Mouse (Mus musculus): Measurements from ENCODE around the gene Gm21970. TPM values are rescaled to one million over a fixed set of nuclear protein-coding genes. Genes with fewer than 3 reads are reported as not detected.

The Gm21970 gene
- polyA plus RNA-seq, 1 experiment from 2014 or later: not detected

DNA sequence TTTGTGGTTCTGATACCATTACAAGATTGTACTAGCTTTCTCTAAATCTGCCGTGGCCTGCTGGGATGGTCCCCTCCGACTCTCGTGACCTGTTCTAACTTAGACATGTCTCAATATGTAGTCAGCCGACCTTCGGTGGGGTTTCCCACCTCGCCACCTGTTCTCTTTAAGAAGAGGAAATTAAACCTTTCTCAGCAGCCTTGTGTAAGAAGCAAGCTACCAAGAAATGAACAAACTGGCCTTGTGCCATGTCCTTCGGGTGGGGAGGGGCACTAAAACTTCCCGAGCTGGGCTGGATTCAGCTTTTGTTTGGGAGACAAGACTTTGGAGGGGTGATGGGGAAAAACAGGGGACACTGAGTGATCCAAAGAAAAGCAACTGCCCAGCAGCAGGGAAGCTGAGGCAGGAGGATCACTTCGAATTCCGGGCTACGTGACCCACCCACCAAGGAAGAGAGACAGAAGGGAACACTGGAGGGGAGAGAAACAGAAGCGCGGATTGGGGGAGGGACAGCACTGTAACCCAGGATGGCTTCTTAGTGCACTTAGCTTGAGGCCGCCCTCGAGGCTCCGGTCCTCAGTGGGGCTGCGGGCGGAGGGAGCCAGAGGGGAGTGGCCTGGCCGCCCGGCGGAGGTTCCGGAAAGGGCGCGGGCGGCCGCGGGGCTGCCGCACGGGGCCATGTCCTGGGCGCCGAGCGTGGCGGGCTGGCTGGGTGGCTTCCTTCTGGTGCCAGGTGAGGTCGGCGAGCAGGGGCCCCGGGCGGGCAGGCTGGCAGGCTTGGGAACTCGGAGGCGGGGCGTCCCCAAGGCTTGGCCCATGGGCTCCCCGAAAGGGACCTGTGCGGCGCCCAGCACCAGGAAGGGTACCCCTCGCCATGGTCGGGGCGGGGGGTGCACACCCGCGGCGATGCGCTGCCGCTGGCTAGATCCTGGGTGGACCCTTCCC lies 14.4 kb downstream of the Gm21970 start, which contains the start of gene Il10rb:
TSS of gene Il10rb (plus strand) at position 525 of the 945 bp plus-strand sequence.
- peak within 1 kb of the TSS; percentile 90 for H3K4me3 ChIP-seq (ENCODE audit: low read length)
- peak within 1 kb of the TSS; percentile 50 for H3K4me2 ChIP-seq (ENCODE audit: low read depth, low read length)
- H3K27ac ChIP-seq (ENCODE audit: low read length): peak within 1 kb of the TSS; percentile 94
- H3K9ac ChIP-seq (ENCODE audit: low read depth, low read length): peak within 1 kb of the TSS; percentile 96
- H3K27me3 ChIP-seq (replicated peaks; ENCODE audit: control insufficient read depth, insufficient read depth, low read length): no peaks in the 10 kb centered on the region
- peaks cover 25% of the 10 kb centered on the region for H3K4me1 ChIP-seq (ENCODE audit: control insufficient read depth, insufficient read depth, low read length)
- H3K36me3 ChIP-seq (ENCODE audit: control insufficient read depth, insufficient read depth, low read length): no peaks in the 10 kb centered on the region
- ATAC-seq: peak; percentile 70
- WGBS: 5% methylated on average over 48 of the region's 51 CpGs
- no peaks in the 10 kb centered on the region for H3K9me3 ChIP-seq (ENCODE audit: control insufficient read depth, low read length)

GRCm38 (mm10) chr16:91406585-91407220 lies 15.2 kb downstream of the Gm21970 start:
- Histone ChIP-seq H3K9me3 (ENCODE audit: control insufficient read depth, low read length) (no peaks in the 10 kb centered on the region), H3K4me1 (ENCODE audit: control insufficient read depth, insufficient read depth, low read length) (peaks cover 27% of the 10 kb centered on the region), H3K9ac (ENCODE audit: low read depth, low read length) (peak overlapping the region; percentile 96), H3K27ac (ENCODE audit: low read length) (peak overlapping the region; percentile 94), H3K27me3 (replicated peaks; ENCODE audit: control insufficient read depth, insufficient read depth, low read length) (no peaks in the 10 kb centered on the region), H3K4me3 (ENCODE audit: low read length) (peak overlapping the region; percentile 90), H3K36me3 (ENCODE audit: control insufficient read depth, insufficient read depth, low read length) (peaks cover 1% of the 10 kb centered on the region), H3K4me2 (ENCODE audit: low read depth, low read length) (peak overlapping the region; percentile 50)
- WGBS: 1% methylated on average over 13 of the region's 13 CpGs
- ATAC-seq: peak; percentile 12; the same call in 1 of the 2 replicates

GRCm38 (mm10) chr16:91413102-91413844 lies 21.8 kb downstream of the Gm21970 start:
- ATAC-seq: peak; percentile 73

DNA sequence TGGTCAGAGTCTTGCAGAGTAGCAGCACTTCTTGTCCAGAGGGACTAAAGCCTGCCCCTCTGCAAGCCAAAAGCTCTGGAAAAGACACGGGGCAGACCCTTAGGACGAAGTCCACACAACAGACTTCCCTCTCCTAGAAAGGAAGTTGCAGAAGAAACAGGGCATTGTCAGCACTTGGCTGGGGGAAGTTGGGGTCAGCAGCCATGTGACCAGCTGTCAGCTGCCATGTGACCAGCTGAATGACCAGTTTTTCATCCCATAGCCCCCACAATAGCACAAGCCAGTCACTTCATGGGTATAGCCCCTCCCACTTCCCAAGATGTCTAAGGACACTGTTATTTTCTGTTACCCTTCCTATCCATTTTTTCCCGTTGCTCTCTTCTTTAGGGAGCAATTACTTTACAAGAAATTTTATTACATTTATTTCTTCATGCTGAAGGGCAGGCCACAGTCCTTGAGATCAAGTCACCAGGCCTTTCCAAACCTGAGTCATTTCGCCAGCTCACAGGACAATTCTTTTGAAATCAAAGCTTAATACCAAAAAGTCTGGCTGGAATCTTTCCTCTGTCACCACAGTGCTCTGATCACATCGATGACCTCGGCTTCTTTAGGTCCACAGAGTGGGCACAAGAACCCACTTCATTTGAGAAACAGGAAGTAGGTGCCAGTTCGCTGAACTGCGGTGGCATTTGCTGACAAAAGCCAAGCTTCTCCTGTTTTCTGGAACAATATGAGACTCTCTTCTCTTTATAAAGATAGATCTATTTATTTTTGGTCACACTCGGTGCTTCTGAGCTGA lies 24.1 kb downstream of the Gm21970 start:
- Histone ChIP-seq H3K9ac (ENCODE audit: low read depth, low read length) (no peak overlapping the region), H3K4me3 (ENCODE audit: low read length) (no peak overlapping the region), H3K36me3 (ENCODE audit: control insufficient read depth, insufficient read depth, low read length) (peaks cover 33% of the 10 kb centered on the region), H3K9me3 (ENCODE audit: control insufficient read depth, low read length) (no peaks in the 10 kb centered on the region), H3K4me2 (ENCODE audit: low read depth, low read length) (no peak overlapping the region), H3K4me1 (ENCODE audit: control insufficient read depth, insufficient read depth, low read length) (peaks cover 22% of the 10 kb centered on the region), H3K27ac (ENCODE audit: low read length) (no peak overlapping the region), H3K27me3 (replicated peaks; ENCODE audit: control insufficient read depth, insufficient read depth, low read length) (no peaks in the 10 kb centered on the region)
- WGBS: 84% methylated on average over 9 of the region's 9 CpGs
- no peak for ATAC-seq

More at GRCm38 (mm10) chr16:91413102-91413844, 21.8 kb downstream of the Gm21970 start:
- Histone ChIP-seq H3K9me3 (ENCODE audit: control insufficient read depth, low read length) (no peaks in the 10 kb centered on the region), H3K4me2 (ENCODE audit: low read depth, low read length) (no peak overlapping the region), H3K9ac (ENCODE audit: low read depth, low read length) (no peak overlapping the region), H3K4me3 (ENCODE audit: low read length) (no peak overlapping the region), H3K4me1 (ENCODE audit: control insufficient read depth, insufficient read depth, low read length) (peaks cover 34% of the 10 kb centered on the region), H3K27ac (ENCODE audit: low read length) (peak overlapping the region; percentile 80), H3K27me3 (replicated peaks; ENCODE audit: control insufficient read depth, insufficient read depth, low read length) (no peaks in the 10 kb centered on the region), H3K36me3 (ENCODE audit: control insufficient read depth, insufficient read depth, low read length) (peaks cover 17% of the 10 kb centered on the region)
- 39% methylated on average over 12 of the region's 12 CpGs for WGBS

DNA sequence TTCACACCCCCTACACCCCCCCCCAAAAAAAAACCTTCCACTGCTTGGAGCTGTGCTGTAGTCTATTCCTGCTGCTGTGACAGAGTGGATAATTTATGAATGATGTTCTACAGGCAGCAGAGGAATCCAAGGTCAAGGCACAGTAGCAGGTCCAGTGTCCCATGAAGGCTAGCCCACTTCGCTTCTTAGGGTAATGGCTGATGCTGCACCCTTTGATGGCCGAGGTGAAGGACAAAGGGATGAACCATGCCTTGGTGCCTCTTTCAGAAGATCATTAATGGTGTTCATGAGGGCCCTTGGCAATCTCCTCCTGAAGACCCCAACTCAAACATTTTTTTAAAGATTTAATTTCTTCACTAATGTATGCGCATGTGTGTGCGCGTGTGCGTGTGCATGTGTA lies 24.8 kb downstream of the Gm21970 start:
- H3K27me3 ChIP-seq (replicated peaks; ENCODE audit: control insufficient read depth, insufficient read depth, low read length): no peaks in the 10 kb centered on the region
- no peak overlapping the region for H3K27ac ChIP-seq (ENCODE audit: low read length)
- no peaks in the 10 kb centered on the region for H3K9me3 ChIP-seq (ENCODE audit: control insufficient read depth, low read length)
- H3K4me2 ChIP-seq (ENCODE audit: low read depth, low read length): no peak overlapping the region
- WGBS: 92% methylated on average over 6 of the region's 6 CpGs
- H3K9ac ChIP-seq (ENCODE audit: low read depth, low read length): no peak overlapping the region
- H3K4me1 ChIP-seq (ENCODE audit: control insufficient read depth, insufficient read depth, low read length): peaks cover 17% of the 10 kb centered on the region
- H3K36me3 ChIP-seq (ENCODE audit: control insufficient read depth, insufficient read depth, low read length): peaks cover 36% of the 10 kb centered on the region
- no peak overlapping the region for H3K4me3 ChIP-seq (ENCODE audit: low read length)
- ATAC-seq: no peak

DNA sequence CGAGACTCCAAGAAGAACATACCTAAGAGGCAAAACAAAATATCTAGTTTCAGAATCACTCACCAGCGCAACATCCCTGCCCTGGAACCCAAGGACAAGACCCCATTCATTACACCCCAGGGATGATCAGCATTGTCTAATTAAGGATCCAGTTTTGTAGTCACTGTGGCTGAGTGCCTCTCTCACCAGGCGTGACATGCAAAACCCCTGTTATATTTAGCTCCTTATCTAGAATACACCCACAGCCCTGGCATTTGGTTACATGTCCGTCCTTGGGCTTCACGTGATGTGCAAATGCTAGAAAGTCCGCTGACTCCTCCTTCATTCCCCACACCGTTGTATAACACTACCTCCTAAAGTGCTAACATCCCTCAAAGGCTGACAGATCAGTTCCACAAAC lies 25.4 kb downstream of the Gm21970 start:
- no peak overlapping the region for H3K9ac ChIP-seq (ENCODE audit: low read depth, low read length)
- H3K27ac ChIP-seq (ENCODE audit: low read length): no peak overlapping the region
- no peak overlapping the region for H3K4me3 ChIP-seq (ENCODE audit: low read length)
- peaks cover 38% of the 10 kb centered on the region for H3K36me3 ChIP-seq (ENCODE audit: control insufficient read depth, insufficient read depth, low read length)
- H3K9me3 ChIP-seq (ENCODE audit: control insufficient read depth, low read length): no peaks in the 10 kb centered on the region
- no peak for ATAC-seq
- no peak overlapping the region for H3K4me2 ChIP-seq (ENCODE audit: low read depth, low read length)
- WGBS: 70% methylated on average over 7 of the region's 7 CpGs
- H3K27me3 ChIP-seq (replicated peaks; ENCODE audit: control insufficient read depth, insufficient read depth, low read length): no peaks in the 10 kb centered on the region
- H3K4me1 ChIP-seq (ENCODE audit: control insufficient read depth, insufficient read depth, low read length): peaks cover 15% of the 10 kb centered on the region

DNA sequence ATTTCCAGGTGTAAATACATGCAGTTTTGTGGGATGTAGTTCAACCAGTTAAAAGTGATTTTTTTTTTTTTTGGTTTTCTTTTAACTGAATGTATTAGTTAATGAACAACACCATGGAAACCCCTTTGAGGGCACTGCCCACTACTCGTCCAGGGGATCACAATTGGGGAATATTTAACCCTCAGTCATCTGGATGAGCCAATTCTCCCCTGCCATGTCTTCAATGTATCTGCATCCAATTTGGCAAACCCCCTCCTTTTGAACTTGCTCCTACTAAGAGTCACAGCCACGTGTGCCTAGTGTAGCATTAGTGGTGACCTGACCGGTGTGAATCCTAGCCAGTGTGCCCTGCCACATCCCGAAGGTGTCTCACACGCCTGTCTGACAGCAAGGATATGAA lies 27.0 kb downstream of the Gm21970 start:
- Histone ChIP-seq H3K4me1 (ENCODE audit: control insufficient read depth, insufficient read depth, low read length) (0 out of 2 replicates have a peak, but pooled peaks cover 2% of the 10 kb centered on the region), H3K36me3 (ENCODE audit: control insufficient read depth, insufficient read depth, low read length) (peaks cover 46% of the 10 kb centered on the region), H3K9me3 (ENCODE audit: control insufficient read depth, low read length) (no peaks in the 10 kb centered on the region), H3K4me3 (ENCODE audit: low read length) (no peak overlapping the region), H3K27ac (ENCODE audit: low read length) (no peak overlapping the region), H3K9ac (ENCODE audit: low read depth, low read length) (no peak overlapping the region), H3K4me2 (ENCODE audit: low read depth, low read length) (no peak overlapping the region), H3K27me3 (replicated peaks; ENCODE audit: control insufficient read depth, insufficient read depth, low read length) (no peaks in the 10 kb centered on the region)
- no peak for ATAC-seq
- 78% methylated on average over 5 of the region's 5 CpGs for WGBS

GRCm38 (mm10) chr16:91425816-91426215 lies 34.3 kb downstream of the Gm21970 start:
- H3K27me3 ChIP-seq (replicated peaks; ENCODE audit: control insufficient read depth, insufficient read depth, low read length): no peaks in the 10 kb centered on the region

More at GRCm38 (mm10) chr16:91425816-91426215, 34.3 kb downstream of the Gm21970 start:
- WGBS: 91% methylated on average over 6 of the region's 6 CpGs
- Histone ChIP-seq H3K4me3 (ENCODE audit: low read length) (no peak overlapping the region), H3K27ac (ENCODE audit: low read length) (no peak overlapping the region), H3K4me1 (ENCODE audit: control insufficient read depth, insufficient read depth, low read length) (no peaks in the 10 kb centered on the region), H3K36me3 (ENCODE audit: control insufficient read depth, insufficient read depth, low read length) (peaks cover 34% of the 10 kb centered on the region; the same call in 1 of the 2 replicates), H3K9ac (ENCODE audit: low read depth, low read length) (no peak overlapping the region), H3K4me2 (ENCODE audit: low read depth, low read length) (no peak overlapping the region), H3K9me3 (ENCODE audit: control insufficient read depth, low read length) (no peaks in the 10 kb centered on the region)
- ATAC-seq: no peak
